Mouse (Mus musculus): ENCODE data around the gene Trim39. TPM values are rescaled to one million over a fixed set of nuclear protein-coding genes. Genes with fewer than 3 reads are reported as not detected.

Trim39 gene
- total RNA-seq (2021): 1 to 10 TPM; 5.2 to 6.5 TPM
- long read RNA-seq, experiment 1, transcript Trim39-203 (7 exons, 3,204 nt): major isoform, 6 of 7 reads
- long read RNA-seq, experiment 1, partial matches to known transcripts: 0 of 7 reads
- long read RNA-seq, experiment 1, other reads (novel, unspliced or antisense): 1 of 7 reads
- long read RNA-seq, experiment 2, partial matches to known transcripts: 0 of 7 reads
- long read RNA-seq, experiment 2, other reads (novel, unspliced or antisense): 3 of 7 reads

- DNase-seq: peak; percentile 86 to 91
These were observed at the start of gene Trim39 for GRCm38 (mm10) chr17:36271586-36272256. TSS of gene Trim39 (minus strand) at chr17:36272247.

DNA sequence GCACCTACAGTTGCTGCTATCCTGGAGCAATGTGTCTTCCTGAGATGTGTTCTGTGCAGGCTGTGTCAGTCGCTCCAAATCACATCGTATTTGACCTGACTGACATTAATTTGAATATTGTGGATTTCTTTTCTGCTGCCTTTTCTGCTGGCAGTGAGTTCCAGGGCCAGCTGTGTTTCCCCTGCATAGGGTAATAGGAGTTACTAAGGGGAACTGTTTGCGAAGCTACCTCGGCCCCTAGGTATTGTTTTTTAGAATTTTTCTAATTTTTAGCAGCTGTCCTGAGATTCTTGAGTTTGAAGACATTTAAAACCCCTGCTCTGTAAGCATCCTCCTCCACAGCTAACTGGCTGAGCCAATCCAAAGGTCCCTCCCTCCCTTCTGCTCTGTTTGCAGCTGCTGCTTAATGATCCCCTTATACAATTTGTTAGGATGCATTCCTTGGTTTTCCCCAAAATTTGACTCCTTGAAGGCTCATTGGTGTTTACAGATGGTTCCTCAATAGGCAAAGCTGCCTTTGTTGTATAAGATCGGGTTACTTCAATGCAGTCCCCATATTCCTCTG lies 43.7 kb upstream of the Trim39 start:
- DNase-seq: no peak

DNA sequence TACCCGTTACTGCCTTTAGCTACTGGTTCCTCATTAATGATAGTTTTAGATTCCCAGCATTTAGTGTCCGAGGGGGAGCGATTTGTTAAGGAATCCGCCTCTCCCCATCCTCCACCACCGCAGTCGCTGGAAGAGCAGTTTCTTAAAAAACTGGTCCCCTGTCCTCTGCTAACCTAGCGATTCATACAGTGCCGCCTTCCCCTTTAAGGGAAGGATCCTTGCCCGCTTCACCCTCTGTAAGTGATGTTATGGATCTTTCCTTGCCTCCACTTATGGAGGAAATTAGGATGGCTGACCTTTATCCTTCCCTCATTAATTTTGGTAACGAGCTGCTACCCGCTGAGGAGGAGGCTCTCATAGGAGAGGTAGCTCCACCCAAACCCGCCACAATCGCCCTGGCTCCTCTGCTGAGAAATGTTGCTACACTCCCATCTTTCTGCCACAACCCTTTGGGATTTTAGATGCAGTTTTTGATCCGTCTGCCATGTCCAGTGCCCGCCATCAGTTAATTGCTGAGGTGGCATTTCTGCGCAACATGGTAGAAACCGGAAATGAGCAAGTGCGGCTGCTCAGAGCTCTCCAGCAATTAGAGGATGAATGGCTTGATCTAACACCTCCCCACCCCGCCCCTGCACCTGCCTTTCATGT lies 43.1 kb upstream of the Trim39 start:
- peak; percentile 49 for DNase-seq

- peak in 1 of 2 experiments; percentile 14 for DNase-seq
These were observed 42.5 kb upstream of the Trim39 start for GRCm38 (mm10) chr17:36314511-36314910.

DNA sequence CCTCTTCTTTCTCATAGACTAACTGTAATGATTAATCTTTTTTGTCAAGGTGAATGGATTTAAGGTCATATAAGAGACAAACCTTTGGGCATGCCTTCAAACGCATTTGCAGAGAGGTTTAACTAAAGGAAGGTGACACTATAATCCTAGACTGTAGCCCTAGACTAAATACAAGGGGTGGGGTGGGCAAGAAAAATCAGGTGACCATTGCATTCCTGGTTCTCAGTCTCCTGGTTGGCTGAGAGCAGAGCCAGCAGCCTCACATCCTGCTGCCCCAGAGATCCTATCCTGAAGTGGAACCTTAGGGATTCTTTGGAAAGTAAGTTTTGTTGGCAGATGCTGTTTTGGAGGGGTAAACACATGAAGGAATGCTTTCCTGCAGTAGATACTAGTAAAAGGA lies 37.2 kb upstream of the Trim39 start:
- no peak for DNase-seq

DNA sequence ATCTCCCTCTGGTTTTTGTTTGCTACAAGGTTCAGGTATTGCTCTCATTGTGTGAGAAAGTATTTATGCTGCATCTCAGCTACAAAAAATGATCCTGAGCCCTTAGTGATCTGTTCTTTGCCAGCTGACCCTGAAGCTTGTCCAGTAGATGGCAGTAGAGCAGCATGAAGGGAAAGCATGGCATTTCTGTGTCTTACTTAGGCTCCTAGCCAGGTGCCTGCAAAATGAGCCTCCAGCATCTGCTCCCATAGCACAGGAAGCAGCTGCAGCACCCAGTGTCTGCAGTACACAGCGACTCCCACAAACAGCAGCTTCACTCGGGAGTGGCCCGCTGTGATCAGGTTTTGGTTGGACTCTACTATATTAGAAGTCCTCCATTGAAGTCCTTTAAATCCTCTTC lies 36.8 kb upstream of the Trim39 start:
- peak; percentile 62 to 79 for DNase-seq

GRCm38 (mm10) chr17:36286390-36286789 lies 14.3 kb upstream of the Trim39 start, which contains the start of gene H2-M10.2:
TSS of gene H2-M10.2 (minus strand) at chr17:36286490.
- DNase-seq: no peak

DNA sequence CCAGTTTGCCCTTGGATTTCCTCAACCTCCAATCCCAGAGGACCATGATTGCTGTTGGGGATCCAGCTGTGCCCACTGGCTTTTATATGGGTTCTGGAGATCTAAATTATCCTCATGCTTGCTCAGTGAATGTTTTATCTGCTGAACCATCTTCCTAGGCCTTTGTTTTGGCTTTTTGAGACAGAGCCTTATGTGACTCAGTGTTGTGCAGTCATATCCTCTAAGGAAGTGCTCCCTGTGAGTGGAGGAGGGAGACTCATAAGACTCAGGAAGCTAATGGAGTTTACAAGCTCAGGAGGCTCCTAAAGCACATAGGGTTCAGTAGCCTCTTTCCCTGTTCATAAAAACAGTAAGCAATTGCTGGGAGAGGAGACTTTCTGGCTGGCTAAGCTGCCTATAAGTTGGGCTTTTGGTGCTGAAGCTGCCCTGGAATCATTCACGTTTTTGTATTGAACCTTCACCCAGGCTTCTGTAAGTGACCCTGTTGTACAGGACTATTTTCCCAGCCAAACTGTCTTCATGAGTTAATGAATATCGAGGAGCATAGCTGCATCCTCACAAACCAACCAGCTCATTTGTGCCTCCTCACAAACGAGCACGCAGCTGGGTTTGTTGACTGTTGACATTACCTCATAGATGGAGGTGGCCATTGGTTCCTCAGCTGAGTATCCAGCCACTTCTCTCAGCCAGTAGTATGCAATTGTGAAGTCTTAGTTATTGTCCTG lies 9.6 kb upstream of the Trim39 start:
- DNase-seq: no peak

GRCm38 (mm10) chr17:36274776-36275175 lies 2.7 kb upstream of the Trim39 start:
- DNase-seq: no peak

DNA sequence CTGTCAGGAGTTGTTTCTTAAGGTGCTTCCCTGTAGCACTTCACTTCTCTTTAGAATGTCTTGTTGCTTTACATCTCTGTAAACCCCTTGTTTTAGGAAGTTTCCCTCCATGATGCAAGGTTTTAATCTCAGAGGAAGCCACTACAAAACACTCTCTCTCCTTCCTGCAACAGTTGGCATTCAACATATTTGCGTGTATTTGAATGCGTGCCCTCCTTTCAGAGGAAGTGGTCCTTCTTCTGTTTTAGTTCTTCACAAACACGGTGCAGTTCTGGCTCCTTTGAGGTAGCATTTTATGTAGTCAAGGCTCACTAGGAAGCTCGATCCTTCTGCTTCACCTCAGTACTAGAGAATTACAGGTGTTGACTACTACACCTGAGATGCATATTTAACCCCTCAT lies 1.7 kb upstream of the Trim39 start:
- no peak for DNase-seq

- DNase-seq: no peak
These were observed 758 bp upstream of the Trim39 start for GRCm38 (mm10) chr17:36272643-36273366.

DNA sequence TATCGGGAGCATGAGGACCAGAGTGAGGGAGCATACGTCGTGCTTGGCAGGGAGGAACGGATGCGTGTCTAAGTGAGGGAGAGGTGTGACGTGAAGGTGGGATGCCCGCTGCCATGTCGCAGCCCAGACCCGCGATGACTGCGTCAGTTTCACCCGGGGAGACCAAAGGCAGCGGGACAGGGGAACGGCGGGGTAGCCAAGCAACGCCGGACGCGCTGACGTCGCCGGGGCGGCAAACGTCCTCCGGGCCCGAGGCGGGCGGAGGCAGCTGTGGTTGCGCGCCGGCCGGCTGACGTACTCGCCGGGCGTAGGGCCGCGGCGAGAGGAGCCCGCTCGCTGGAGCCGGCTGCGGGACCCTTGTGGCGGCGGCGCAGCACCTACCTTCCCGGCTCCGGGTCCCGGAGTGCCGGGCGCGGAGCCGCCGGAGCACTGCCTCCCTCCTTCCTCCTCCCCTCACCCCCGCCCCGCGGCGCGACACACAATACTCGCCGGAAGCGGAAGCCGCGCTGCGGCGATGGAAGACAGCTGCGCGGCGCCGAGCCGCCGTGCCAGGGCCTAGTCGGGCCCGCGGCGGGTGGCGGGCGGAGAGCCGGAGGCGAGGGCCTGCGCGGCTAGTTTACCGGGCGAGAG lies 976 bp downstream of the Trim39 start:
- peak; percentile 93 to 94 for DNase-seq

- DNase-seq: peak in 1 of 2 experiments; percentile 15
These were observed 6.2 kb downstream of the Trim39 start for GRCm38 (mm10) chr17:36265834-36266233.

- no peak for DNase-seq
These were observed 7.6 kb downstream of the Trim39 start for GRCm38 (mm10) chr17:36264273-36264925.

DNA sequence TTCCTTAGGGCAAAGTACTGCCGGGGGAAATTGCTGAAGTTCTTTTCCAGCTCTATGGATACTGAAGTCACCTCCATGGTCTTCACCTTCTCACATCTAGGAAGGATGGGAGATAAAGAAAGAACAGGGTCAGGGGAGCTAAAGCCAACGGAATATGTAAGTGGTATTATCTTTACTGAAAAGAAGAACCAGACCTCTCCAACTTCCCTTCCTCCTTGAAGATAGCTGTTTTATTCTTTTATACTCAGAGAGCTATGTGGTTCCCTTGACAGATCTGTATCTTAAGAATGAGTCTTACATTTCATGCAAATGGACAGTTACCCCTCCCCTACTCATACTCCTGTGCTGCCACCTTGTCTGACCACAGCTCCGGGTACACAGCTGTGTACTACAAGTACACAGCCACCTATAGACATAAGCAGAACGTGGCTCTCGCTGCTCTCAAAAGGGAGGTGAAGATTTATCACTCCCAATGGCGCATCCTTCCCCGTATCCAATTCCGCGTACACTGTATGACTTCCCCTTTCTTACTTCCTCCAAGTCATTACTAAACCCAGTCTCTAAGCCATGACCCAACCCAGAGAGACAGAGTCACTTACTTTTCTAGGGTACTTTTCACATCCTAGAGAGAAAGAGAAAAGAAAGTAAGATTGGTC lies 10.4 kb downstream of the Trim39 start:
- no peak for DNase-seq

GRCm38 (mm10) chr17:36257969-36258368 lies 14.1 kb downstream of the Trim39 start, which contains the start of gene Rpp21:
TSS of gene Rpp21 (minus strand) at chr17:36258069.
- DNase-seq: no peak

DNA sequence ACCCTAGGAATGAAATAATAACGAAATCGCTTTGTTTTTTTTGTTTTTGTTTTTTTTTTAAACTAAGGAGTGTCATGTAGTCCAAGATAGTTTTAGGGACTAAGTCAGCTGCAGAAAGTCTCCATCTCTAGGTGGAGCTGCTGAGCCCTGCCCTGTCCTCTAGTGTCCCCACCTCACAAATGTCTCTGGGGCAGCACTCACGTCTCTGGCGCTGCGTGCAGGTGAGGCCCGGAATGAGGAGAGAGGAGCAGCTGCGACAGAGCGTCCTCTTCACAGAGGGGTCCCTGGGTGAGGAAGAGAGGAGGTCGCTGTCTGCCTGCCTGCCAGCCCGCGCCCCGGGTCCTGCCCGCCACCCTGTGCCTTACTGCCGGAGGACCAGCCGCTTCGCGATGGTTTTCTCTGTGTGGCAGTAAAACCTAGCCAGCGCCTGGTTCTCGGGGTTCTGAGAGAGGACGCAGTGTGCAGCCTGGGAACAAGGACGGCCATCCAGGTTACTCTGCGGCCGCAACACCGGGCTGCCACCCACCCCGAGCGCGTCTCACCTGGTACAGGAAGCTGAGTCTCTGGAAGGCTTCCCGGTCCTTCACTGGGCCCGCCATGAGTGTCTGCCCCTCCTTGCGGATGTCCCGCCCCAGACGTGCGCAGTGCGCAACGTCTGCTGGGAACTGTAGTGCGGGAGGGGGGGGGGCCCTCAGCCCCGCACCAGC lies 14.7 kb downstream of the Trim39 start:
- peak; percentile 88 to 89 for DNase-seq

DNA sequence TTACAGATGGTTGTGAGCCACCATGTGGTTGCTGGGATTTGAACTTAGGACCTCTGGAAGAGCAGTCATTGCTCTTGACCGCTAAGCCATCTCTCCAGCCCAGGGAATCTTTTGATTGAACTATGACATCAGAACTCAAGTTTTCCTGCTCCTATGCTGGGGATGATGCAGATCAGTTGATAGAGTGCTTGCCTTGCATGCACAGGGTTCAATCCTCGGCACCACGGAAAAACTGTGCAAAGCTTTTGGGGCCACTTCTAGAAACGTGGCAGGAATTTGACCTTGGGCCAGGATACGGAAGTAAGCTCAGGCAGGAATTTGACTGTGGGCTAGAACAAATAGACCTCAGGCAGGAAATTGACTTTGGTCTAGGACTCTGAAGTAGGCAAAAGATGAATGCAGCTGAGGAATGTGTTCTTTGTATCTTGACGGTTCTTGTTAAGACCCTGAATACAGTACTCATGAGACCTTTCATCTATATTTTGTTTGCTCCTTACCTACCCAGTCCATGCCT lies 18.9 kb downstream of the Trim39 start:
- DNase-seq: no peak
